Mouse (Mus musculus) kidney, adult 2 months (tissue): ENCODE data around the gene Hes5.

Experiments used
- CTCF ChIP-seq: fragments of 200-500 bp; conservative IDR thresholded peaks from 2 replicates; pipeline ENCODE4 v1.5.1; 2011; ENCODE audit warnings: low read depth, mild to moderate bottlenecking, control low read depth, low read length, moderate library complexity, mixed read lengths; ENCODE audit not compliant: insufficient read depth, insufficient read length
- POLR2A ChIP-seq: fragments of 200-500 bp; IDR thresholded peaks from one replicate; pipeline ENCODE4 v1.6.1; 2011; ENCODE audit warnings: low read depth, low read length, control low read depth

DNA sequence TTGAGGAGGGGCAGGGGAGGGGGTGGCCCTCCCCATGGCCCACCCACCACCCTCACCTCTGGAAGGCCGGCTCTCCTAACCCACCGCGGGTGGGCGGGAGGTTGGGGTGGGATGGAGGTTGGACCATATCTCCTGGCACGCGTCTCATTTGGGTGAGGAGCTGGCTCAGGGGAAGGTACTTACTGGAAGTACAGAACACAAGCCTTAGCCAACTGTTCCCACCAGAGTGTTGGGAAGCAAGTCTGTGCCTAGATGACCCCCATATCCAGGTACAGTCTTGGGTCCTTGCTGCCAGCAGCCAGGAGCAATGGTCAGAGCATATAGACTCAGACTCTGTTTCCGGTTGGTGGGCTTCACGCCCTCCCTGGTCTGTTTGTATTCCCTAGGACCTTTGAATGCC, 2.1 kb upstream of the Hes5 start:
- TF ChIP-seq POLR2A, result no peak
- no peak for TF ChIP-seq CTCF
